Mouse (Mus musculus): Measurements from ENCODE around the gene Ift27. TPM values are rescaled to one million over a fixed set of nuclear protein-coding genes. Genes with fewer than 3 reads are reported as not detected.

The Ift27 gene
- polyA plus RNA-seq, 1 experiment from 2014 or later = 135 TPM

DNA sequence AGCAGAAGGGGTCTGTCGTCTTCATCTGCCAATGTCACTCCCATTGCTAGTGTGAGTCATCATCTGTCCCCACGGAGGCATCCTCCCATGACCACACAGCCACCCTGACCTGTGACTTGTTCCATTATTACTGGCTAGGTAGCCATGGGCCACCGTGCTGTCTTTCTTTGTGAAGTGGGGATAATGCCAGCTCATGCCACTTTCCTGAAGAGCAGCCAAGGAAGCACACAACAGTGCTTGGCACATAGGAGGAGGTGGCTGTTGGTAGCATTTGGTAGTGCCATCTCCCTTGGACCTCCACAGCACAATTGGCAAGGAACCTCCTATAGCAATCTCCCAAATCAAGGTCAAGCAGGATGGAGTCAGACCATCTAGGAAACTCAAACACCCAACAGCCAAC is 20.4 kb upstream of the Ift27 start:
- H3K36me3 ChIP-seq (ENCODE audit: control insufficient read depth, insufficient read depth, low read length) = no peaks in the 10 kb centered on the region
- H3K4me1 ChIP-seq (replicated peaks; ENCODE audit: control insufficient read depth, insufficient read depth, low read length) = no peaks in the 10 kb centered on the region
- DNase-seq (ENCODE audit: low spot score) (no peak), ATAC-seq (ENCODE audit: low FRiP score) (no peak)
- H3K4me2 ChIP-seq (replicated peaks; ENCODE audit: low read depth, low read length) = no peak overlapping the region
- no peaks in the 10 kb centered on the region for H3K27me3 ChIP-seq (ENCODE audit: control insufficient read depth, insufficient read depth, low read length)
- no peak overlapping the region for H3K9ac ChIP-seq (ENCODE audit: low read depth, low read length)
- no peaks in the 10 kb centered on the region for H3K9me3 ChIP-seq (ENCODE audit: control insufficient read depth, low read length)
- WGBS = 75% methylated on average over 3 of the region's 3 CpGs
- H3K27ac ChIP-seq (ENCODE audit: low read depth, low read length) = no peak overlapping the region
- no peak overlapping the region for H3K4me3 ChIP-seq (ENCODE audit: low read depth, low read length)

DNA sequence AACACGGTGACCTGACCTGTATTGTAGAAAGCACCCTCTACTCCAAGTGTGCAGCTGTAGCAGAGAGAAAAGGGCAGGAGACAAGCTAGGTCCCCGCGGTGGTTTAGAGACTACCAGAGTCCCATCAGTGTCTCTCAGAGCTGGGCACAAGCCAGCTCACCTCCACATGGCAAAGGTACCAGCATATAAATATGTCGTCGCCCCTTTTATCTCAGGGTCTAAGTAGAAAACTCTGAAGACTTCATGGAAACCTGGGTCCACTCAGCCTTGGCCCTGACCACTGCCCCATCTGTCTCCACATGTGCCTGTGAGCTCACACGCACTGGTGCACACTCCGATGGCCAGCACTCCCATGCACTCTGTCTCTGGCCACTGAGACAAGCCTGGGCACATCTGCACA is 15.7 kb upstream of the Ift27 start:
- Histone ChIP-seq H3K27me3 (ENCODE audit: control insufficient read depth, insufficient read depth, low read length) (no peaks in the 10 kb centered on the region), H3K9ac (ENCODE audit: low read depth, low read length) (no peak overlapping the region), H3K4me1 (replicated peaks; ENCODE audit: control insufficient read depth, insufficient read depth, low read length) (no peaks in the 10 kb centered on the region), H3K36me3 (ENCODE audit: control insufficient read depth, insufficient read depth, low read length) (no peaks in the 10 kb centered on the region), H3K4me2 (replicated peaks; ENCODE audit: low read depth, low read length) (no peak overlapping the region), H3K9me3 (ENCODE audit: control insufficient read depth, low read length) (no peaks in the 10 kb centered on the region), H3K27ac (ENCODE audit: low read depth, low read length) (no peak overlapping the region), H3K4me3 (ENCODE audit: low read depth, low read length) (no peak overlapping the region)
- WGBS = 89% methylated on average over 7 of the region's 7 CpGs
- ATAC-seq (ENCODE audit: low FRiP score) (no peak), DNase-seq (ENCODE audit: low spot score) (no peak)

DNA sequence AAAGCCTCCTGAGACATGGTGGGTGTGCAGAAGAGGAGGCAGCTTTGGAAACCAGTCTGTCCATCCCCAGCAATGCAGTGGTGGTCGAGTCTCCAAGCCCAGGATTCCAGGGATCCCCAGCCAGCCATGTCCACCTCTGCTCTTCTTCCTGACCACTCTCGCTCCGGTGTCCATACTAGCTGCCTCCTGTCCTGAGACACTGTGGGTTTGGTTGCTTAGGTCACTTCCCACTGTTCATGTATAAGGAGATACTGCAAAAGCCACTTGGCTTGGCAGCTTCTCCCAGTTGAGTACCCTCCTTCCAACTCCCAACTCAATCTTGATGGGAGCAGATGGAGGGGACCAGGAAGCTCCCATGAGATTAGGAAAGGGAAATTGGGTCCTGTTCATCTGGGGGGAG is 14.6 kb upstream of the Ift27 start:
- no peaks in the 10 kb centered on the region for H3K27me3 ChIP-seq (ENCODE audit: control insufficient read depth, insufficient read depth, low read length)
- no peaks in the 10 kb centered on the region for H3K9me3 ChIP-seq (ENCODE audit: control insufficient read depth, low read length)
- no peak overlapping the region for H3K4me3 ChIP-seq (ENCODE audit: low read depth, low read length)
- no peaks in the 10 kb centered on the region for H3K4me1 ChIP-seq (replicated peaks; ENCODE audit: control insufficient read depth, insufficient read depth, low read length)
- no peak for ATAC-seq (ENCODE audit: low FRiP score)
- H3K4me2 ChIP-seq (replicated peaks; ENCODE audit: low read depth, low read length) = no peak overlapping the region
- H3K9ac ChIP-seq (ENCODE audit: low read depth, low read length) = no peak overlapping the region
- WGBS = 79% methylated on average over 3 of the region's 3 CpGs
- no peaks in the 10 kb centered on the region for H3K36me3 ChIP-seq (ENCODE audit: control insufficient read depth, insufficient read depth, low read length)
- no peak overlapping the region for H3K27ac ChIP-seq (ENCODE audit: low read depth, low read length)
- DNase-seq (ENCODE audit: low spot score) = no peak

DNA sequence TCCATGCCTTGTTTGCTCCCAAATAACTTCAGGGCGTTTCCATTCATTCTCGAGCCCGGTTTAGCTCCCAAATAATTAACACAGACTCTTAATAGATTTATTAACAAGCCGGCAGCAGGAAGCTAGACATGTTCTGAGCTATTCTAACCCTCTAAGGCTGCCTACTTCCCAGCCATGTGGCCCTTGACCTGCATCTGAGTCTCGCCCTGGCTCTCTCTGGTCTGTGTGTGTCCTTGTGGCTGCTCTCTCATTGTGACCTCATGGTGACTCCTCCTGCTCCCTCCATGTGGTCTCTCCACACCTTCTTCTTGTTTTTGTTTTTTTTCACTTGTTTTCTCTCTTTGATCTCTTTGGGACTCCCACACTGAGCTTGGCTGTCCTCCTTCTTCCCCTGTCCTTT is 13.0 kb upstream of the Ift27 start:
- Histone ChIP-seq H3K36me3 (ENCODE audit: control insufficient read depth, insufficient read depth, low read length) (no peaks in the 10 kb centered on the region), H3K4me2 (replicated peaks; ENCODE audit: low read depth, low read length) (no peak overlapping the region), H3K9me3 (ENCODE audit: control insufficient read depth, low read length) (no peaks in the 10 kb centered on the region), H3K27me3 (ENCODE audit: control insufficient read depth, insufficient read depth, low read length) (peaks cover 2% of the 10 kb centered on the region; the same call in 1 of the 2 replicates), H3K27ac (ENCODE audit: low read depth, low read length) (no peak overlapping the region), H3K4me3 (ENCODE audit: low read depth, low read length) (no peak overlapping the region), H3K9ac (ENCODE audit: low read depth, low read length) (no peak overlapping the region), H3K4me1 (replicated peaks; ENCODE audit: control insufficient read depth, insufficient read depth, low read length) (no peaks in the 10 kb centered on the region; the same call in 1 of the 2 replicates)
- DNase-seq (ENCODE audit: low spot score) (no peak), ATAC-seq (ENCODE audit: low FRiP score) (no peak)
- WGBS = 74% methylated on average over 5 of the region's 5 CpGs

DNA sequence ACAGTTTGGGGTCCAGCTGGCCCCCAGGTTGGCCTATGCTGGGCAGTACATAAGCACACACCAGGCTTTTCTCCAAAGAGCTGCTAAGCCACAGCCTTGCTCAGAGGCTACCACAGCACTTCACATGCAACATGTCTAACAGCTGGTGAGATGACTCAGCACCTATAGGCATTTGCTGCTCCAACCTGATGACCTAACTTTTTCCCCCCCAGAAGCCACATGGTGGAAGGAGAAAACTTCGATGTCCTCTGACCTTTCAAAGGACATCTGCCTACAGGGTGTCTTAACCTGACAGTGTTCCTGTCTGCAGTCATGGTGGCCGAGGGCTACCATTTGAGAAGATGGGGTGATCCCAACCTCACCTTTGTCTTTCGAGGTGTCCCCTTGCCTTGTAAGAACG is 11.7 kb upstream of the Ift27 start:
- Histone ChIP-seq H3K4me2 (replicated peaks; ENCODE audit: low read depth, low read length) (no peak overlapping the region), H3K36me3 (ENCODE audit: control insufficient read depth, insufficient read depth, low read length) (no peaks in the 10 kb centered on the region), H3K27me3 (ENCODE audit: control insufficient read depth, insufficient read depth, low read length) (peaks cover 2% of the 10 kb centered on the region; the same call in 1 of the 2 replicates), H3K27ac (ENCODE audit: low read depth, low read length) (no peak overlapping the region), H3K4me1 (replicated peaks; ENCODE audit: control insufficient read depth, insufficient read depth, low read length) (peaks cover 2% of the 10 kb centered on the region), H3K9me3 (ENCODE audit: control insufficient read depth, low read length) (no peaks in the 10 kb centered on the region), H3K9ac (ENCODE audit: low read depth, low read length) (no peak overlapping the region), H3K4me3 (ENCODE audit: low read depth, low read length) (no peak overlapping the region)
- 89% methylated on average over 4 of the region's 4 CpGs for WGBS
- ATAC-seq (ENCODE audit: low FRiP score) = no peak
- no peak for DNase-seq (ENCODE audit: low spot score)

DNA sequence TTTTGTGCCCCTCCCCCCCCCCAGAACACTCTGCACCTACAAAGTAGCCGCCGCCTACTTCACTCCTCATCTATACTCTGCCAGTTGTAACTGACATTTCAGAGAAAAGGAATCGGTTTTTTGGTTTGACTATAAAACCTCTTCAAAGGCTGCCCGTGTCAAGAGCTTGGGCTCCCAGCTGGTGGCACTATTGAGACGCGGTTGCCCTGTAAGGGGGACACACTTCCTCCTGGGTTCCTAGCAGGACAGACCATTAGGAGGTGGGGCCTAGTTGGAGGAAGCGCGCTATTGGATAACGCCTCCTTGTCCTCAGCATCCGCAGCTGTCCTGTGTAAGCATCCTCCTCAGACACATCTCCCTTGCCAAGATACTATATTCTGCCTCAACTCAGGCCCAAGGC is 10.9 kb upstream of the Ift27 start:
- H3K4me2 ChIP-seq (replicated peaks; ENCODE audit: low read depth, low read length) = no peak overlapping the region

DNA sequence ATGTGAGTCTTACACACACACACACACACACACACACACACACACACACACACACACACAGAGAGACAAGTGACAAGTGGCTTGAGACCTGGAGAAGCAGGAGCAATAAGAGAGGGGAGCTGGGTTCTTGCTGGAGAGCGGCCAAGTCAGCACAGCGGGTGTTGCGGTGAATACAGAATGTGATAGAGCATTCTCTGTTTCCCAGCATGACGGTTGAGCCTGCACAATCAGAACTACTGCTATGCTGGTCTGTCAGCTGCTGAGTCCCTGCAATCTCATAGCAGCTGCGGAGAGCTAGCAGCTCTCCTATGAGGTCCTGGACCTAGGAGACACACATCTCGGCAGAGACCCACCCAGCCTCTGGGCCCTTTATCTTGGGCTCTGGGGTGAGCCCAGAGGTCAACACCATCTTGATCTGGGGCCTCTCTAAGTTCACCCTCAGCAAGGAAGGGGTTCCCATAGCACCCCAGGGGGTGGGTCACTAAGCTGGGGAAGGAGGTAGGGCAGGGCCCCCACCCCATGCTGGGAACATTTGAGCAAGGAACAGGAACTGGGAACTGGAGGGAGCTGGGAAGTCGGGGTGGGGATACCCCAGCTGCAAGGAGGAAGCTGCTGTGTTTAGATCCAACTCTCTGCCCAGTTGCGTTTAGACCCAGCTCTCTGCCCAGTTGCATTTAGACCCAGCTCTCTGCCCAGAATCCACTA is 7.9 kb upstream of the Ift27 start:
- H3K9ac ChIP-seq (ENCODE audit: low read depth, low read length) = no peak overlapping the region
- H3K9me3 ChIP-seq (ENCODE audit: control insufficient read depth, low read length) = no peaks in the 10 kb centered on the region
- H3K4me3 ChIP-seq (ENCODE audit: low read depth, low read length) = no peak overlapping the region
- 30% methylated on average over 8 of the region's 8 CpGs for WGBS
- ATAC-seq (ENCODE audit: low FRiP score) (peak; percentile 44; the same call in 1 of the 2 replicates), DNase-seq (ENCODE audit: low spot score) (peak; percentile 45)
- H3K4me2 ChIP-seq (replicated peaks; ENCODE audit: low read depth, low read length) = no peak overlapping the region
- H3K36me3 ChIP-seq (ENCODE audit: control insufficient read depth, insufficient read depth, low read length) = no peaks in the 10 kb centered on the region
- H3K27me3 ChIP-seq (ENCODE audit: control insufficient read depth, insufficient read depth, low read length) = peaks cover 2% of the 10 kb centered on the region; the same call in 1 of the 2 replicates
- peaks cover 2% of the 10 kb centered on the region for H3K4me1 ChIP-seq (replicated peaks; ENCODE audit: control insufficient read depth, insufficient read depth, low read length)
- H3K27ac ChIP-seq (ENCODE audit: low read depth, low read length) = peak overlapping the region; percentile 56; the same call in 1 of the 2 replicates

More for the DNA sequence above, 10.9 kb upstream of the Ift27 start:
- Histone ChIP-seq H3K27me3 (ENCODE audit: control insufficient read depth, insufficient read depth, low read length) (peaks cover 2% of the 10 kb centered on the region; the same call in 1 of the 2 replicates), H3K4me3 (ENCODE audit: low read depth, low read length) (no peak overlapping the region), H3K36me3 (ENCODE audit: control insufficient read depth, insufficient read depth, low read length) (no peaks in the 10 kb centered on the region), H3K27ac (ENCODE audit: low read depth, low read length) (no peak overlapping the region), H3K9ac (ENCODE audit: low read depth, low read length) (no peak overlapping the region), H3K9me3 (ENCODE audit: control insufficient read depth, low read length) (no peaks in the 10 kb centered on the region), H3K4me1 (replicated peaks; ENCODE audit: control insufficient read depth, insufficient read depth, low read length) (peaks cover 2% of the 10 kb centered on the region)
- 1% methylated on average over 10 of the region's 10 CpGs for WGBS
- DNase-seq (ENCODE audit: low spot score) (peak; percentile 74), ATAC-seq (ENCODE audit: low FRiP score) (peak; percentile 78; the same call in 1 of the 2 replicates)

DNA sequence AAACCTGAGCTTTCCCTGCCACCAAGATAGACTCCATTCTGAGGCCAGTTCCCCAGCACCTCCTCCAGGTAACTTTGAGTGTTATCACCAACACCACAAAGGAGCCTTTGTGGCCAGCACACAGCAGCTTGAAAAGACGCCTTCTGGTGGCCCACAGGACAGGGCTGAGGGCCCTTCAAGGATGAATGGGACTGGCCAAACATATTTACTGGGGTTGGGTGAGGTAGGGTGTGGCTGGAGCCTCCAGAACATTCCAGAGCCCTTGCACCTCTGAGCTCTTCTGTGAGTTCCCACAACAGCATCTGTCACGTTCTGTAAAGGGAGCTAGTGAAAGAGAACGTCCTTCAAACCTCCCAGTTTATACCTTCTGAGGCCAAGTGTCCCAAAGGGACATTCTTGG is 5.9 kb upstream of the Ift27 start:
- Histone ChIP-seq H3K4me3 (ENCODE audit: low read depth, low read length) (no peak overlapping the region), H3K9ac (ENCODE audit: low read depth, low read length) (no peak overlapping the region; the same call in 1 of the 2 replicates), H3K4me1 (replicated peaks; ENCODE audit: control insufficient read depth, insufficient read depth, low read length) (peaks cover 2% of the 10 kb centered on the region), H3K36me3 (ENCODE audit: control insufficient read depth, insufficient read depth, low read length) (no peaks in the 10 kb centered on the region), H3K9me3 (ENCODE audit: control insufficient read depth, low read length) (no peaks in the 10 kb centered on the region), H3K27me3 (ENCODE audit: control insufficient read depth, insufficient read depth, low read length) (peaks cover 2% of the 10 kb centered on the region; the same call in 1 of the 2 replicates), H3K4me2 (replicated peaks; ENCODE audit: low read depth, low read length) (no peak overlapping the region), H3K27ac (ENCODE audit: low read depth, low read length) (no peak overlapping the region)
- ATAC-seq (ENCODE audit: low FRiP score) = no peak
- DNase-seq (ENCODE audit: low spot score) = no peak
- WGBS = 78% methylated on average over 3 of the region's 3 CpGs

DNA sequence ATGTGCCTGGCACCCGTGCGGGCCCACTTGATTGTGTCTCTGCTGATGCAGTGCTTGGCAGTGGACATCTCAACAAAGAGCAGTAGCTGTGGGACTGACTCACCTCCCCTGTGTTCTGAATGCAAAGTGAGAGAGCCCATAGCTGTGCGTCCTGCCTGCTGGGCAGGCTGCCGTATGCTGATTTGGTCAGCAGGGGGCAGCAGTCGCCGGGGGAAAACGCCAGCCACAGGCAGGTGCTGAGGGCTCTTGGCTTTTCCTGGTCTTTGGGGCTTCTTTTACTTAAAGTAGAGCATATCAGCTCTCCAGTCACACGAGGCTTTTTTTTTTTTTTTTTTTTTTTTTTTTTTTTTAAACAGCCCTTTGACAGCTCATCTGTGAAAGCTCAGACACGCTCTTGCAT is 4.5 kb upstream of the Ift27 start:
- 7% methylated on average over 9 of the region's 9 CpGs for WGBS
- H3K4me1 ChIP-seq (replicated peaks; ENCODE audit: control insufficient read depth, insufficient read depth, low read length) = peaks cover 2% of the 10 kb centered on the region
- H3K27me3 ChIP-seq (ENCODE audit: control insufficient read depth, insufficient read depth, low read length) = peaks cover 2% of the 10 kb centered on the region; the same call in 1 of the 2 replicates
- DNase-seq (ENCODE audit: low spot score) (peak; percentile 90), ATAC-seq (ENCODE audit: low FRiP score) (no peak)
- H3K9ac ChIP-seq (ENCODE audit: low read depth, low read length) = no peak overlapping the region
- no peak overlapping the region for H3K4me3 ChIP-seq (ENCODE audit: low read depth, low read length)
- no peaks in the 10 kb centered on the region for H3K36me3 ChIP-seq (ENCODE audit: control insufficient read depth, insufficient read depth, low read length)
- H3K4me2 ChIP-seq (replicated peaks; ENCODE audit: low read depth, low read length) = no peak overlapping the region
- no peaks in the 10 kb centered on the region for H3K9me3 ChIP-seq (ENCODE audit: control insufficient read depth, low read length)
- no peak overlapping the region; the same call in 1 of the 2 replicates for H3K27ac ChIP-seq (ENCODE audit: low read depth, low read length)
